Mouse (Mus musculus) midbrain, postnatal 0 days (tissue): ENCODE measurements around the gene Cct2. TPM values are rescaled to one million over a fixed set of nuclear protein-coding genes. Genes with fewer than 3 reads are reported as not detected.

Experiments used
- ATAC-seq: fragments of 200-750 bp; cut with Nextera tagmentation; 2 replicates; pipeline ENCODE4 v1.8.0; 2017; ENCODE audit warnings: moderate number of reproducible peaks, mild to moderate bottlenecking, moderate TSS enrichment, moderate library complexity; ENCODE audit not compliant: low FRiP score
- DNase-seq: peaks from one replicate; pipeline ENCODE4 v3.0.0-alpha.2; 2015; ENCODE audit warnings: low spot score
- H3K27ac ChIP-seq: fragments of 300-500 bp; sonication (generic); 2 replicates; pipeline ENCODE4 v1.5.1; 2014; ENCODE audit warnings: low read depth, mild to moderate bottlenecking, low read length, mixed read lengths
- H3K27me3 ChIP-seq: fragments of 300-500 bp; sonication (generic); 2 replicates; pipeline ENCODE4 v1.6.1; 2014; ENCODE audit warnings: low read length, control low read depth, mixed read lengths; ENCODE audit not compliant: insufficient read depth
- H3K36me3 ChIP-seq: fragments of 300-500 bp; sonication (generic); 2 replicates; pipeline ENCODE4 v1.6.1; 2014; ENCODE audit warnings: low read length, control low read depth, mixed read lengths; ENCODE audit not compliant: insufficient read depth
- H3K4me1 ChIP-seq: fragments of 300-500 bp; sonication (generic); 2 replicates; pipeline ENCODE4 v1.6.1; 2014; ENCODE audit warnings: mild to moderate bottlenecking, control low read depth, antibody characterized with exemption, low read length, mixed read lengths; ENCODE audit not compliant: insufficient read depth
- H3K4me2 ChIP-seq: fragments of 300-500 bp; sonication (generic); 2 replicates; pipeline ENCODE4 v1.6.1; 2014; ENCODE audit warnings: low read depth, mild to moderate bottlenecking, low read length, mixed read lengths; ENCODE audit not compliant: poor library complexity, severe bottlenecking
- H3K4me3 ChIP-seq: fragments of 300-500 bp; sonication (generic); 2 replicates; pipeline ENCODE4 v1.5.1; 2014; ENCODE audit warnings: low read depth, mild to moderate bottlenecking, low read length, moderate library complexity
- H3K9ac ChIP-seq: fragments of 300-500 bp; sonication (generic); replicated peaks from 2 replicates; pipeline ENCODE4 v1.6.1; 2014; ENCODE audit warnings: mild to moderate bottlenecking, low read length, moderate library complexity, mixed read lengths; ENCODE audit not compliant: poor library complexity, severe bottlenecking
- H3K9me3 ChIP-seq: fragments of 300-500 bp; sonication (generic); 2 replicates; pipeline ENCODE4 v1.6.1; 2016; ENCODE audit warnings: low read length, control low read depth
- CTCF ChIP-seq: IDR thresholded peaks from 2 replicates; pipeline ENCODE4 v1.5.1; 2016; ENCODE audit warnings: antibody characterized with exemption, mild to moderate bottlenecking
- WGBS: fragments of 180-500 bp; shearing (Covaris S2); extraction: QIAGEN DNeasy Blood & Tissue Kit; methylation state at CpG from one replicate; pipeline ENCODE4 v1.1.7; 2014; 5-methylcytosine and 5-hydroxymethylcytosine counted together
- polyA plus RNA-seq: library from polyadenylated mRNA; unstranded; fragments of >200 nt; fragmentation: Nextera tagmentation; extraction: Ambion mirVana; gene quantifications from 2 replicates; pipeline ENCODE4 v1.2.1, GENCODE M21; 2015
- total RNA-seq: library from RNA; depleted of rRNA; stranded (reverse); fragments of >200 nt; gene quantifications from 2 replicates; pipeline ENCODE4 v1.2.3, GENCODE M21; 2014; rRNA removed

Cct2 gene
- 231 and 277 TPM in 2 replicates for total RNA-seq
- 208 and 213 TPM in 2 replicates for polyA plus RNA-seq

GRCm38 (mm10) chr10:117063254-117064021 is at the start of gene Cct2:
Gene Cct2, minus strand, starts transcription at chr10:117063814.
- Histone ChIP-seq H3K27ac (peak within 1 kb of the TSS; percentile 82), H3K9ac (peak within 1 kb of the TSS; percentile 83), H3K4me2 (peak within 1 kb of the TSS; percentile 54), H3K27me3 (no peaks in the 10 kb centered on the region), H3K4me3 (peak within 1 kb of the TSS; percentile 97), H3K9me3 (no peaks in the 10 kb centered on the region), H3K4me1 (no peaks in the 10 kb centered on the region), H3K36me3 (peaks cover 26% of the 10 kb centered on the region)
- peak; percentile 95 for ATAC-seq
- TF ChIP-seq CTCF, result 0 out of 2 replicates have a peak, but pooled peaks have one; percentile 5
- DNase-seq, result peak; percentile 98
- WGBS, result 0% methylated on average over 68 of the region's 68 CpGs

GRCm38 (mm10) chr10:117112545-117112944 is 48.9 kb upstream of the Cct2 start:
- Histone ChIP-seq H3K27ac (no peak overlapping the region), H3K4me2 (no peak overlapping the region), H3K27me3 (no peaks in the 10 kb centered on the region), H3K9ac (no peak overlapping the region), H3K9me3 (no peaks in the 10 kb centered on the region), H3K4me1 (no peaks in the 10 kb centered on the region), H3K4me3 (no peak overlapping the region), H3K36me3 (no peaks in the 10 kb centered on the region)
- WGBS, result 64% methylated on average over 2 of the region's 2 CpGs
- no peak for ATAC-seq
- no peak for DNase-seq
- TF ChIP-seq CTCF, result no peak

GRCm38 (mm10) chr10:117111455-117111854 is 47.8 kb upstream of the Cct2 start:
- DNase-seq (no peak), ATAC-seq (no peak)
- H3K9ac ChIP-seq, result no peak overlapping the region
- no peak overlapping the region for H3K27ac ChIP-seq
- no peaks in the 10 kb centered on the region for H3K9me3 ChIP-seq
- H3K4me2 ChIP-seq, result no peak overlapping the region
- WGBS, result 56% methylated on average over 7 of the region's 7 CpGs
- H3K36me3 ChIP-seq, result no peaks in the 10 kb centered on the region
- H3K4me3 ChIP-seq, result no peak overlapping the region
- H3K27me3 ChIP-seq, result no peaks in the 10 kb centered on the region
- H3K4me1 ChIP-seq, result no peaks in the 10 kb centered on the region
- TF ChIP-seq CTCF, result no peak

GRCm38 (mm10) chr10:117110271-117110670 is 46.7 kb upstream of the Cct2 start:
- Histone ChIP-seq H3K36me3 (no peaks in the 10 kb centered on the region), H3K4me3 (no peak overlapping the region), H3K27ac (no peak overlapping the region), H3K27me3 (no peaks in the 10 kb centered on the region), H3K4me2 (no peak overlapping the region), H3K4me1 (0 out of 2 replicates have a peak, but pooled peaks cover 3% of the 10 kb centered on the region), H3K9me3 (no peaks in the 10 kb centered on the region), H3K9ac (no peak overlapping the region)
- no peak for ATAC-seq
- no peak for DNase-seq
- 76% methylated on average over 3 of the region's 3 CpGs for WGBS
- no peak for TF ChIP-seq CTCF

GRCm38 (mm10) chr10:117106686-117107085 is 43.1 kb upstream of the Cct2 start:
- H3K4me2 ChIP-seq, result no peak overlapping the region
- no peak overlapping the region for H3K4me3 ChIP-seq
- H3K27ac ChIP-seq, result no peak overlapping the region
- no peaks in the 10 kb centered on the region for H3K9me3 ChIP-seq
- no peak overlapping the region for H3K9ac ChIP-seq
- ATAC-seq, result no peak
- 0 out of 2 replicates have a peak, but pooled peaks cover 3% of the 10 kb centered on the region for H3K4me1 ChIP-seq
- 15% methylated on average over 3 of the region's 3 CpGs for WGBS
- no peak for TF ChIP-seq CTCF
- H3K36me3 ChIP-seq, result no peaks in the 10 kb centered on the region
- no peak for DNase-seq
- H3K27me3 ChIP-seq, result no peaks in the 10 kb centered on the region

GRCm38 (mm10) chr10:117106244-117106643 is 42.6 kb upstream of the Cct2 start:
- no peak for DNase-seq
- Histone ChIP-seq H3K4me1 (0 out of 2 replicates have a peak, but pooled peaks cover 3% of the 10 kb centered on the region), H3K4me2 (no peak overlapping the region), H3K9me3 (no peaks in the 10 kb centered on the region), H3K4me3 (no peak overlapping the region), H3K36me3 (no peaks in the 10 kb centered on the region), H3K9ac (no peak overlapping the region), H3K27me3 (no peaks in the 10 kb centered on the region), H3K27ac (no peak overlapping the region)
- whole genome bisulfite sequencing, result 8% methylated on average over 4 of the region's 4 CpGs
- TF ChIP-seq CTCF, result no peak
- no peak for ATAC-seq
